Mouse (Mus musculus): ENCODE data around the gene Gpr27. TPM values are rescaled to one million over a fixed set of nuclear protein-coding genes. Genes with fewer than 3 reads are reported as not detected.

Gpr27 gene
- polyA plus RNA-seq, 1 experiment from 2014 or later = 1.0 TPM

GRCm38 (mm10) chr6:99660443-99660842 lies 32.0 kb upstream of the Gpr27 start:
- Histone ChIP-seq H3K4me2 (no peak overlapping the region), H3K36me3 (no peaks in the 10 kb centered on the region), H3K9me3 (replicated peaks) (no peaks in the 10 kb centered on the region), H3K27me3 (no peaks in the 10 kb centered on the region), H3K9ac (no peak overlapping the region), H3K4me3 (no peak overlapping the region), H3K4me1 (replicated peaks) (peaks cover under 1% of the 10 kb centered on the region), H3K27ac (no peak overlapping the region)
- 37% methylated on average over 3 of the region's 3 CpGs for WGBS
- ATAC-seq (replicated peaks; ENCODE audit: insufficient number of reproducible peaks, insufficient read depth, low FRiP score, low read depth) = no peak; the same call in 1 of the 2 replicates

GRCm38 (mm10) chr6:99663232-99663631 lies 29.2 kb upstream of the Gpr27 start:
- ATAC-seq (replicated peaks; ENCODE audit: insufficient number of reproducible peaks, insufficient read depth, low FRiP score, low read depth) = no peak
- no peak overlapping the region for H3K27ac ChIP-seq
- WGBS = 71% methylated on average over 8 of the region's 8 CpGs

GRCm38 (mm10) chr6:99665457-99666317 lies 26.8 kb upstream of the Gpr27 start:
- Histone ChIP-seq H3K27ac (peak overlapping the region; percentile 37; the same call in 1 of the 2 replicates), H3K4me2 (peak overlapping the region; percentile 92), H3K27me3 (no peaks in the 10 kb centered on the region), H3K9me3 (replicated peaks) (no peaks in the 10 kb centered on the region), H3K4me3 (peak overlapping the region; percentile 80), H3K4me1 (replicated peaks) (peaks cover 20% of the 10 kb centered on the region), H3K36me3 (no peaks in the 10 kb centered on the region), H3K9ac (peak overlapping the region; percentile 71)
- no peak for ATAC-seq (replicated peaks; ENCODE audit: insufficient number of reproducible peaks, insufficient read depth, low FRiP score, low read depth)
- WGBS = 27% methylated on average over 16 of the region's 16 CpGs

More at GRCm38 (mm10) chr6:99663232-99663631, 29.2 kb upstream of the Gpr27 start:
- Histone ChIP-seq H3K4me1 (replicated peaks) (peaks cover 18% of the 10 kb centered on the region), H3K9me3 (replicated peaks) (no peaks in the 10 kb centered on the region), H3K27me3 (no peaks in the 10 kb centered on the region), H3K4me3 (no peak overlapping the region), H3K4me2 (no peak overlapping the region), H3K36me3 (no peaks in the 10 kb centered on the region), H3K9ac (no peak overlapping the region)

GRCm38 (mm10) chr6:99666318-99667171 lies 25.9 kb upstream of the Gpr27 start, which contains the start of the genes Eif4e3 and Gm20696:
Gene Eif4e3, minus strand, starts transcription at chr6:99666771.
Gene Gm20696, minus strand, starts transcription at chr6:99666797.
- Histone ChIP-seq H3K9me3 (replicated peaks) (no peaks in the 10 kb centered on the region), H3K4me2 (peak within 1 kb of the TSS; percentile 92), H3K4me1 (replicated peaks) (peaks cover 20% of the 10 kb centered on the region), H3K36me3 (no peaks in the 10 kb centered on the region), H3K9ac (peak within 1 kb of the TSS; percentile 71), H3K27me3 (no peaks in the 10 kb centered on the region), H3K4me3 (peak within 1 kb of the TSS; percentile 80), H3K27ac (peak within 1 kb of the TSS; percentile 37; the same call in 1 of the 2 replicates)
- under 1% methylated on average over 75 of the region's 75 CpGs for WGBS
- peak; percentile 85 for ATAC-seq (replicated peaks; ENCODE audit: insufficient number of reproducible peaks, insufficient read depth, low FRiP score, low read depth)

- Histone ChIP-seq H3K4me1 (replicated peaks) (peaks cover 20% of the 10 kb centered on the region), H3K9me3 (replicated peaks) (no peaks in the 10 kb centered on the region), H3K4me3 (peak overlapping the region; percentile 80; the same call in 1 of the 2 replicates), H3K36me3 (no peaks in the 10 kb centered on the region), H3K27me3 (no peaks in the 10 kb centered on the region), H3K9ac (no peak overlapping the region), H3K4me2 (peak overlapping the region; percentile 92), H3K27ac (no peak overlapping the region)
- no peak for ATAC-seq (replicated peaks; ENCODE audit: insufficient number of reproducible peaks, insufficient read depth, low FRiP score, low read depth)
- whole genome bisulfite sequencing = 49% methylated on average over 8 of the region's 8 CpGs
These were observed 25.2 kb upstream of the Gpr27 start for GRCm38 (mm10) chr6:99667290-99667689.

- Histone ChIP-seq H3K36me3 (no peaks in the 10 kb centered on the region), H3K9ac (no peak overlapping the region), H3K27ac (no peak overlapping the region), H3K4me1 (replicated peaks) (peaks cover 20% of the 10 kb centered on the region), H3K9me3 (replicated peaks) (no peaks in the 10 kb centered on the region), H3K27me3 (no peaks in the 10 kb centered on the region), H3K4me3 (no peak overlapping the region), H3K4me2 (no peak overlapping the region)
- no peak for ATAC-seq (replicated peaks; ENCODE audit: insufficient number of reproducible peaks, insufficient read depth, low FRiP score, low read depth)
- 43% methylated on average over 5 of the region's 5 CpGs for WGBS
These were observed 22.8 kb upstream of the Gpr27 start for GRCm38 (mm10) chr6:99669481-99670325.

- H3K9ac ChIP-seq = no peak overlapping the region
- H3K27me3 ChIP-seq = no peaks in the 10 kb centered on the region
- H3K36me3 ChIP-seq = no peaks in the 10 kb centered on the region
- H3K4me3 ChIP-seq = no peak overlapping the region
- 0 out of 2 replicates have a peak, but pooled peaks have one; percentile 28 for ATAC-seq (replicated peaks; ENCODE audit: insufficient number of reproducible peaks, insufficient read depth, low FRiP score, low read depth)
- no peaks in the 10 kb centered on the region for H3K9me3 ChIP-seq (replicated peaks)
- WGBS = 78% methylated on average over 7 of the region's 7 CpGs
- peaks cover 18% of the 10 kb centered on the region for H3K4me1 ChIP-seq (replicated peaks)
- no peak overlapping the region for H3K4me2 ChIP-seq
- H3K27ac ChIP-seq = no peak overlapping the region
These were observed 21.9 kb upstream of the Gpr27 start for GRCm38 (mm10) chr6:99670481-99671119.

- no peak overlapping the region for H3K9ac ChIP-seq
- no peaks in the 10 kb centered on the region for H3K36me3 ChIP-seq
- H3K4me2 ChIP-seq = no peak overlapping the region
- H3K27ac ChIP-seq = no peak overlapping the region
- no peaks in the 10 kb centered on the region for H3K9me3 ChIP-seq (replicated peaks)
- no peak for ATAC-seq (replicated peaks; ENCODE audit: insufficient number of reproducible peaks, insufficient read depth, low FRiP score, low read depth)
- H3K27me3 ChIP-seq = no peaks in the 10 kb centered on the region
- H3K4me3 ChIP-seq = no peak overlapping the region
- H3K4me1 ChIP-seq (replicated peaks) = peaks cover 14% of the 10 kb centered on the region
- WGBS = 54% methylated on average over 3 of the region's 3 CpGs
These were observed 20.7 kb upstream of the Gpr27 start for GRCm38 (mm10) chr6:99671768-99672167.

- no peak for ATAC-seq (replicated peaks; ENCODE audit: insufficient number of reproducible peaks, insufficient read depth, low FRiP score, low read depth)
- 79% methylated on average over 4 of the region's 4 CpGs for WGBS
- no peak overlapping the region for H3K27ac ChIP-seq
- H3K36me3 ChIP-seq = no peaks in the 10 kb centered on the region
- no peak overlapping the region for H3K4me3 ChIP-seq
- H3K9ac ChIP-seq = no peak overlapping the region
- H3K4me2 ChIP-seq = no peak overlapping the region
- no peaks in the 10 kb centered on the region for H3K9me3 ChIP-seq (replicated peaks)
- no peaks in the 10 kb centered on the region for H3K4me1 ChIP-seq (replicated peaks)
- H3K27me3 ChIP-seq = 0 out of 2 replicates have a peak, but pooled peaks cover 3% of the 10 kb centered on the region
These were observed 18.0 kb upstream of the Gpr27 start for GRCm38 (mm10) chr6:99674482-99674881.

- Histone ChIP-seq H3K9me3 (replicated peaks) (no peaks in the 10 kb centered on the region), H3K36me3 (no peaks in the 10 kb centered on the region), H3K4me2 (no peak overlapping the region), H3K4me3 (no peak overlapping the region), H3K4me1 (replicated peaks) (no peaks in the 10 kb centered on the region), H3K9ac (no peak overlapping the region), H3K27me3 (0 out of 2 replicates have a peak, but pooled peaks cover 3% of the 10 kb centered on the region), H3K27ac (no peak overlapping the region)
- ATAC-seq (replicated peaks; ENCODE audit: insufficient number of reproducible peaks, insufficient read depth, low FRiP score, low read depth) = no peak
- WGBS = 75% methylated on average over 8 of the region's 8 CpGs
These were observed 15.2 kb upstream of the Gpr27 start for GRCm38 (mm10) chr6:99677325-99677724.
